Mouse (Mus musculus): Measurements from ENCODE around the gene Acss1.

DNA sequence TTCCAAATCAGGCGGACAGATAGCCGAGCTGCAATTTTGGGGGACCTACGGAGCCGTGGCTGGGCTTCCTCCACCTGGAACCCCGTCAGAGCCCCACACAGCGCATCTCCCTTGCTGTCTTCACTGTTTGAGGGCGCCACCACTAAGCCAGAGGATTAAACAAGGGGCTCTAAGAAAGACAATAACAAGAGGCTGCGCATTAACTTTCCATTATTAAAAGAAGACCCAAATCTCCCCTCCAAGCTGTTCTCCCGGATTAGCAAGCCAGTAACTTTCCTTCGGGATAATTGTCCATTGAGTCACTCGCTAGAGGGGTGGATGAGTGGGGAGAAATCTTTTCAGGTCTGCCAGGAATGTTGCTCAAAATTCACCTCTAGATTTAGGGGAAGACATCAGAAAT lies 21.9 kb upstream of the Acss1 start:
- TF ChIP-seq CTCF (IDR thresholded peaks at IDR 0.05; ENCODE audit: low read depth) (no peak), EP300 (IDR thresholded peaks at IDR 0.05; ENCODE audit: low read depth) (no peak)
